Mouse (Mus musculus): ENCODE results near the gene Akr1b10. TPM values are rescaled to one million over a fixed set of nuclear protein-coding genes. Genes with fewer than 3 reads are reported as not detected.
"Not testable (repeated sequence)": the region's sequence is repeated elsewhere in the genome, so short reads cannot be mapped to it uniquely, and the experiment has no call there.

Akr1b10 gene
- polyA plus RNA-seq, 1 experiment = 15.7 TPM

DNA sequence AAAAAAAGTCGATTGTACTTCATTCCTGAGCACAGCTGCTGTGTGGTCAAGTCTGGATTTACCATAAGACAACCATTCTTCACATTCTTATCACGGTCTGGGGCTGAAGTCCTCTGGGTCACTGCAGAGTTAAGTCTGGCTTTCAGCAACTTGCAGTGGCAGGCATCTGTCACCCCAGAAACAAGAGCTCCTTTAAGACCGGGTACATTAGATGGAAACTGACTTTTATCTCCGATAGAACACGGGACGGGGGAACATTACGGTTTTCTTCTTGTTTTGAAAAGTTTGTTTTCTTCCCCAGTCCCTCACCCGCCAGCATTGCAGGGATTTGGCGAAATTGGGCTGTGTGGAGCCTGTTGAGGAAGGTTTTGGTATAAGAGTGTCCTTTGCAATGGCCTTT is 28.2 kb upstream of the Akr1b10 start:
- no peak for TF ChIP-seq POLR2A (IDR thresholded peaks at IDR 0.05; ENCODE audit: borderline replicate concordance, control insufficient read depth, low read depth, low read length)
- TF ChIP-seq CTCF (IDR thresholded peaks at IDR 0.05; ENCODE audit: control insufficient read depth, insufficient read depth, low read length) = no peak
- Histone ChIP-seq H3K4me1 (ENCODE audit: control insufficient read depth, insufficient read depth, low read length) (no peaks in the 10 kb centered on the region), H3K27ac (ENCODE audit: control insufficient read depth, insufficient read depth, low read depth, low read length, poor library complexity) (no peak overlapping the region), H3K4me3 (replicated peaks; ENCODE audit: control insufficient read depth, low read depth, low read length) (no peak overlapping the region)
- WGBS = 79% methylated on average over 9 of the region's 9 CpGs

DNA sequence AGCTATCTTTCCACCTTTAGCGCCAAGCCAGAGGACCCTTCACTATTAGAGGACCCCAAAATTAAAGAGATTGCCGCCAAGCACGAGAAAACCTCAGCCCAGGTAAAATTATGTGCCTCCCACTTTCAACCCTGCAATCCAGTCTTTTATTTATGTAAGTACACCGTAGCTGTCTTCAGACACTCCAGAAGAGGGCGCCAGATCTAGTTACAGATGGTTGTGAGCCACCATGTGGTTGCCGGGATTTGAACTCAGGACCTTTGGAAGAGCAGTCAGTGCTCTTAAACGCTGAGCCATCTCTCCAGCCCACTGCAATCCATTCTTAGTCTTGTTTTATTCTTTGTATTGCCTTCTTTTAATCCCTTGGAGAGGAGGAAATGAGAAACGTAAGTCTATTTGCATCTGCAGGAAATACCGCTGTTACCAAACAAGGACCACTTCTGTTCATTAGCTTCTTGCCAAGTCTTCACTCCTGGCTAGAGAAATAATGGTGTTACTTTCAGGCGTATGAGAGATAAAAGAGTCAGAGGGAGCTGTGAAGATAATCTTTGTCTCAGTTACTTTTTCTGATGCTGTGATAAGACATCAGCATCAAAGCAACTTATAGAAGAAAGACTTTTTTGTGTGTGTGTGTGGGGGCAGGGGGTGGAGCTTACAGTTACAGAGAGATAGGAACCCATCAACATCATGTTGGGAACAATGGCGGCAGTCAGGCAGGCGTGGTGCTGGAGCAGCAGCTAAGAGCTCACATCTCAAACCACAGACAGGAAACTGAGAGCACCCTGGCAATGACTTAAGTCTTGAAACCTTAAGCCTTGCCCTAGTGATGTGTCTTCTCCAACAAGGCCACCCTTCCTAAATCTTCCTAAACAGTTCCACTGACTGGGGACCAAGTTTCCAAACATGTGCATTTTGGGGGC is 19.5 kb upstream of the Akr1b10 start:
- Histone ChIP-seq H3K27ac (ENCODE audit: control insufficient read depth, insufficient read depth, low read depth, low read length, poor library complexity) (no peak overlapping the region), H3K4me1 (ENCODE audit: control insufficient read depth, insufficient read depth, low read length) (no peaks in the 10 kb centered on the region), H3K4me3 (replicated peaks; ENCODE audit: control insufficient read depth, low read depth, low read length) (no peak overlapping the region)
- TF ChIP-seq CTCF (IDR thresholded peaks at IDR 0.05; ENCODE audit: control insufficient read depth, insufficient read depth, low read length) (no peak), POLR2A (IDR thresholded peaks at IDR 0.05; ENCODE audit: borderline replicate concordance, control insufficient read depth, low read depth, low read length) (no peak)
- 64% methylated on average over 12 of the region's 12 CpGs for WGBS

DNA sequence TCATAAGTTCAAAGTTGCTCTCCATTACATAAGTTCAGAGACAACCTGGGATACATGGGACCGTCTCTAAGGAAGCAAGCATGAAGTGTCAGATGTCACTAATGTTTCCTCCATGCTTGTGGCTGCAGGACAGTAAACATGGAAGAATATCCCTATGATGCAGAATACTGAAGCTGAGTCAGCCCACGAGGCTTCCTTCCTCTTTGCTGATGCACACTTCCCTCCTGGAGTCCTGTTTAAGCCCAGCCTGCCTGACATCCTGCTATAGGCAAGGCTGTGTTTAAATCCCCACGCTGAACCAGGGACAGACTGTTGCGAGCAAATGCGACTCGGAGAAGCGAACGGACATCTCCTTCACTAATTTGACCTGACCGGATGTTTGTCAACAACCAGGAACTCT is 16.0 kb upstream of the Akr1b10 start:
- no peak overlapping the region for H3K4me3 ChIP-seq (replicated peaks; ENCODE audit: control insufficient read depth, low read depth, low read length)
- H3K27ac ChIP-seq (ENCODE audit: control insufficient read depth, insufficient read depth, low read depth, low read length, poor library complexity) = no peak overlapping the region
- TF ChIP-seq CTCF (IDR thresholded peaks at IDR 0.05; ENCODE audit: control insufficient read depth, insufficient read depth, low read length) (no peak), POLR2A (IDR thresholded peaks at IDR 0.05; ENCODE audit: borderline replicate concordance, control insufficient read depth, low read depth, low read length) (no peak)
- H3K4me1 ChIP-seq (ENCODE audit: control insufficient read depth, insufficient read depth, low read length) = no peaks in the 10 kb centered on the region
- WGBS = 35% methylated on average over 9 of the region's 9 CpGs

DNA sequence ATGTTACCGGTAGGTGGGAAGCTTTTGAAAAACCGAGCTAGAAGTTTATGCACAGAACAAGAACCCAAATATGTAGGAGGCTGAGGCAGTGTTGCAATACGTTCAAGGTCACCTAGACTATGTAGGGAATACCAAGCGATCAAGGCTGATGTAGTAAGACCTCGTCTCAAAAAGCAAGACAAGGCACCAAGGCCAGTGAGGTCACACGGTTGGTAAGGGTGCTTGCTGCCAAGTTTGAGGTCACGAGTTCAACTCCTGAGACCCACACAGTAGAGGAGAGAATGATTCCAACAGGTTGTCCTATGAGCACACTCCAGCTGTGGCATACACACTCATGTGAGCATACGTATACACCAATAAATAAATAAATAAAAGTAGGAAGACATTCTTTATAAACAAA is 13.9 kb upstream of the Akr1b10 start:
- no peak for TF ChIP-seq POLR2A (IDR thresholded peaks at IDR 0.05; ENCODE audit: borderline replicate concordance, control insufficient read depth, low read depth, low read length)
- no peak for TF ChIP-seq CTCF (IDR thresholded peaks at IDR 0.05; ENCODE audit: control insufficient read depth, insufficient read depth, low read length)
- WGBS = 74% methylated on average over 8 of the region's 8 CpGs
- Histone ChIP-seq H3K4me1 (ENCODE audit: control insufficient read depth, insufficient read depth, low read length) (no peaks in the 10 kb centered on the region), H3K27ac (ENCODE audit: control insufficient read depth, insufficient read depth, low read depth, low read length, poor library complexity) (no peak overlapping the region), H3K4me3 (replicated peaks; ENCODE audit: control insufficient read depth, low read depth, low read length) (no peak overlapping the region)

DNA sequence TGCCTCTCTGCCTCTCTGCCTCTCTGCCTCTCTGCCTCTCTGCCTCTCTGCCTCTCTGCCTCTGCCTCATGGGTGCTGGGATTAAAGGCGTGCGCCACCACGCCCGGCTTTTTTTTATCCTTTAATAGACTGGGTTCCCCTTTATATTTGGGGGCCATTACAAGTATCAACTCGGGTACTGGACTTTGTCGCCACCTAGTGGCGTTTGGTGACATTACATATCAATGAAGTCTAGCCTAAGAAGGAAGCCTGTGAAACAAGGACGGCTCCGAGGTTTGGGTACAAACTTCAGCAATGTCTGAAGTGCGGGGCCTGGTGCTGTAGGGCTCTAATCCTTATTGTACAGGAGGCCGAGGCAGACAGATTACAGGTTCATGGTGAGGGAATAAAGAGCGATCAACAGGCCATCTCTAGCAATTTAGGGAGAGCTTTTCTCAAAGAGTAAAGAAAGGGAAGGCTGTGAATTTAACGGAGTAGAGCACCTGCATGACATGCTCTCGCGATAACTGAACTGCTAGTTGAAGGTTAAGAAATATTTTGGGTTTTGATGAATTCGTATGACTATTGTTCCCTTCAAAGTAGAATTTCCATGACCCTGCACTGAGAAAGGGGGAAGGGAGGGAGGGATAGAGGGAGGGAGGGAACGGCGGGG is 12.2 kb upstream of the Akr1b10 start:
- TF ChIP-seq CTCF (IDR thresholded peaks at IDR 0.05; ENCODE audit: control insufficient read depth, insufficient read depth, low read length) (0 out of 2 replicates have a peak, but pooled peaks have one; percentile 17), POLR2A (IDR thresholded peaks at IDR 0.05; ENCODE audit: borderline replicate concordance, control insufficient read depth, low read depth, low read length) (no peak)

DNA sequence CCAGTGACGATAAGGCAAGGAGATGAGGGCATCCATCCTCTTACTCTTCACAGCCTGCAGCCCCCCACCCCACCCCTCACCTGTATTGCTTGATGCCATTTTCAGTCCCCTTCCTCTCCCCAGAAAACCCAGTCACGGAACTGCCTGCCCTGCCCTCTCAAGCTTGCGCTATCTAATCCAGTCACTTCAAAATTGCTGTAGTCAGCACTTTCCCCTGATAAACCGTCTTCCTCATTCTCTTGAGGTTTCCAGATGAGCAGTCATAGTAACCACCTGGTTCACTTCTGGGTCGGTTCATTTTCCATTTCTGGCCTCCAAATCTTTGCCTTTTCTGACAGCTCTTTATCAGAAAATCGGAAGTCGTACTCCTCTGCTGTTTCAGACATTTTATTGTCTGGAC is 10.2 kb upstream of the Akr1b10 start:
- WGBS = 48% methylated on average over 7 of the region's 7 CpGs
- H3K4me3 ChIP-seq (replicated peaks; ENCODE audit: control insufficient read depth, low read depth, low read length) = no peak overlapping the region
- H3K4me1 ChIP-seq (ENCODE audit: control insufficient read depth, insufficient read depth, low read length) = no peaks in the 10 kb centered on the region
- TF ChIP-seq CTCF (IDR thresholded peaks at IDR 0.05; ENCODE audit: control insufficient read depth, insufficient read depth, low read length) = no peak
- no peak for TF ChIP-seq POLR2A (IDR thresholded peaks at IDR 0.05; ENCODE audit: borderline replicate concordance, control insufficient read depth, low read depth, low read length)
- no peak overlapping the region for H3K27ac ChIP-seq (ENCODE audit: control insufficient read depth, insufficient read depth, low read depth, low read length, poor library complexity)

More for the DNA sequence above, 12.2 kb upstream of the Akr1b10 start:
- Histone ChIP-seq H3K27ac (ENCODE audit: control insufficient read depth, insufficient read depth, low read depth, low read length, poor library complexity) (no peak overlapping the region), H3K4me1 (ENCODE audit: control insufficient read depth, insufficient read depth, low read length) (no peaks in the 10 kb centered on the region), H3K4me3 (replicated peaks; ENCODE audit: control insufficient read depth, low read depth, low read length) (no peak overlapping the region)
- WGBS = 14% methylated on average over 18 of the region's 18 CpGs

DNA sequence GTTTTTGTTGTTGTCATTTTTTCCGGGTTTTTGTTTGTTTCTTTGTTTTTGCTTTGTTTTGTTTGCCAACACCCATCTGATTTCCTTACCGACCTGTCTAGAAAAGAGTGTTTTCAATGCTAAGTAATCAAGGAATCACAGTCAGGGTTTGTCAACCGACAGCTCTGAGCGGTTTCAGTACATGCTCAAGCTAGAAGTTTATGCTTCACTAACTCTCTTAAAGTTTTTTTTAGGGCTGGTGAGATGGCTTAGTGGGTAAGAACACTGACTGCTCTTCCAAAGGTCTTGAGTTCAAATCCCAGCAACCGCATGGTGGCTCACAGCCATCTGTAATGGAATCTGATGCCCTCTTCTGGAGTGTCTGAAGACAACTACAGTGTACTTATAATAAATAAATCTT is 8.1 kb upstream of the Akr1b10 start:
- WGBS = 77% methylated on average over 5 of the region's 5 CpGs
- not testable (repeated sequence) for H3K4me1 ChIP-seq (ENCODE audit: control insufficient read depth, insufficient read depth, low read length); H3K27ac ChIP-seq (ENCODE audit: control insufficient read depth, insufficient read depth, low read depth, low read length, poor library complexity); H3K4me3 ChIP-seq (replicated peaks; ENCODE audit: control insufficient read depth, low read depth, low read length)

DNA sequence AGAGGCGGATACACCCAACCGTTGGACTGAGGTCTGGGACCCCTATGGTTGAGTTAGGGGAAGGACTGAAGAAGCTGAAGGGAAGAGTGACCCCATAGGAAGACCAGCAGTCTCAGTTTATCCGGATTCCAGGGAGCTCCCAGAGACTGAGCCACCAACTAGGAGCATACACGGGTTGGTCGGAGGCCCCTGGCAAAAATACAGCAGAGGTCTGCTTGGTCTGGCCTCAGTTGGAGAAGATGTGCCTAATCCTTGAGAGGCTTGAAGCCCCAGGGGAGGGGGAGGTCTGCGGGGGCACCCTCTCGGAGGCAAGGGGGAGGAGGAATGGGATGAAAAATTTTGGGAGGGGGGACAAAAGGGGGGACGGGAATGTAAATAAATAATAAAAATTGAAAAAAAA is 617 bp upstream of the Akr1b10 start:
- no peak overlapping the region for H3K4me3 ChIP-seq (replicated peaks; ENCODE audit: control insufficient read depth, low read depth, low read length)
- 66% methylated on average over 8 of the region's 8 CpGs for WGBS
- H3K4me1 ChIP-seq (ENCODE audit: control insufficient read depth, insufficient read depth, low read length) = no peaks in the 10 kb centered on the region
- H3K27ac ChIP-seq (ENCODE audit: control insufficient read depth, insufficient read depth, low read depth, low read length, poor library complexity) = no peak overlapping the region
- no peak for TF ChIP-seq CTCF (IDR thresholded peaks at IDR 0.05; ENCODE audit: control insufficient read depth, insufficient read depth, low read length)
- TF ChIP-seq POLR2A (IDR thresholded peaks at IDR 0.05; ENCODE audit: borderline replicate concordance, control insufficient read depth, low read depth, low read length) = no peak
